Mouse (Mus musculus): Measurements from ENCODE around the gene Blnk. TPM values are rescaled to one million over a fixed set of nuclear protein-coding genes. Genes with fewer than 3 reads are reported as not detected.

Blnk gene
- total RNA-seq (2021): under 1 TPM; 0.83 to 1.00 TPM
- long read RNA-seq, experiment 1, partial matches to known transcripts: 1 of 4 reads
- long read RNA-seq, experiment 1, other reads (novel, unspliced or antisense): 0 of 4 reads
- long read RNA-seq, experiment 2, partial matches to known transcripts: 0 of 4 reads
- long read RNA-seq, experiment 2, other reads (novel, unspliced or antisense): 0 of 4 reads

GRCm38 (mm10) chr19:40994057-40994585, at the start of gene Blnk:
Blnk (minus strand) TSS chr19:40994535.
- peak; percentile 55 for DNase-seq

- no peak for DNase-seq
Observed at GRCm38 (mm10) chr19:41039110-41039509, 44.8 kb upstream of the Blnk start.

GRCm38 (mm10) chr19:41035809-41036551, 41.6 kb upstream of the Blnk start:
- DNase-seq: no peak

DNA sequence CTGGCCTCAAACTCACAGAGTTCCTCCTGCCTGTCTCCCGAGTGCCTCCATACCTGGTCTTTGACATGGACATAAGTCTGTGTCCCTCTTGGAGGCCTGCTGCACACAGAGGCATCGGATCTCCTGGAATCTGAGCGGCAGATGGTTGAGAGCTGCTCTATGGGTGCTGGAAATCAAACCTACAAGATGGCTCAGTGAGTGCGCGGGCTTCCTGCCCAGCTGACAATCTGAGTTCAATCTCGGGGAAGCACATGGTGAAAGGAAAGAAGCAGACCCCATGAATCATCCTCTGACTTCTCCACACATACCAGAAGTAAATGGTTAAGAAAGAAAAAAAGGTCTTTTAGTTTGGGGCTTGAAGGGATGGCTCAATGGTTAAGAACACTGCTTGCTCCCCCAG, 37.5 kb upstream of the Blnk start:
- DNase-seq: no peak

GRCm38 (mm10) chr19:41031009-41031408, 36.7 kb upstream of the Blnk start:
- no peak for DNase-seq

GRCm38 (mm10) chr19:41030161-41030560, 35.8 kb upstream of the Blnk start:
- no peak for DNase-seq

- DNase-seq: no peak
Observed at GRCm38 (mm10) chr19:41029219-41029618, 34.9 kb upstream of the Blnk start, which contains the start of gene Dntt. Dntt (plus strand) TSS chr19:41029275.

GRCm38 (mm10) chr19:41027601-41028000, 33.3 kb upstream of the Blnk start:
- DNase-seq: no peak

- DNase-seq: no peak
Observed at GRCm38 (mm10) chr19:41027024-41027423, 32.7 kb upstream of the Blnk start.

GRCm38 (mm10) chr19:41026551-41026950, 32.2 kb upstream of the Blnk start:
- no peak for DNase-seq

GRCm38 (mm10) chr19:41022244-41022643, 27.9 kb upstream of the Blnk start:
- DNase-seq: no peak

DNA sequence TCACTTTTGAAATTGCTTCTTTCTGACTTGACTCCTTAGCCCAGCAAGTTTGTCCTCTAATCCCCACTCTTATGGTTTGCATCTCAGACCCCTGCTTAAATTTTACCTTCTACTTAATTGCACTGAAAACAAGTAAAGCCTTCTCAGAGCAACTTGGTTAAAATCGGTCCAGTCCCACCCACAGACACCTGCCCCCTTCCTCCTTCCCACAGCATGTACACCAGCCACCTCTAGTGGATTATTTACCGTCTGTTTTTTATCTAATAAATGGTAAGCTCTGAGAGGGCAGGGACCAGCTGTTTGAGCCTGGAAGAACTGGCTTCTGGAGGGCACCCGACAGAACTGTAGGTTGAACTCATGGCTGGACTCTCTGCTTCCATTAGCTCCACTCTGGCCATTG, 26.2 kb upstream of the Blnk start:
- DNase-seq: no peak

- DNase-seq: no peak
Observed at GRCm38 (mm10) chr19:41019164-41019675, 24.9 kb upstream of the Blnk start.

DNA sequence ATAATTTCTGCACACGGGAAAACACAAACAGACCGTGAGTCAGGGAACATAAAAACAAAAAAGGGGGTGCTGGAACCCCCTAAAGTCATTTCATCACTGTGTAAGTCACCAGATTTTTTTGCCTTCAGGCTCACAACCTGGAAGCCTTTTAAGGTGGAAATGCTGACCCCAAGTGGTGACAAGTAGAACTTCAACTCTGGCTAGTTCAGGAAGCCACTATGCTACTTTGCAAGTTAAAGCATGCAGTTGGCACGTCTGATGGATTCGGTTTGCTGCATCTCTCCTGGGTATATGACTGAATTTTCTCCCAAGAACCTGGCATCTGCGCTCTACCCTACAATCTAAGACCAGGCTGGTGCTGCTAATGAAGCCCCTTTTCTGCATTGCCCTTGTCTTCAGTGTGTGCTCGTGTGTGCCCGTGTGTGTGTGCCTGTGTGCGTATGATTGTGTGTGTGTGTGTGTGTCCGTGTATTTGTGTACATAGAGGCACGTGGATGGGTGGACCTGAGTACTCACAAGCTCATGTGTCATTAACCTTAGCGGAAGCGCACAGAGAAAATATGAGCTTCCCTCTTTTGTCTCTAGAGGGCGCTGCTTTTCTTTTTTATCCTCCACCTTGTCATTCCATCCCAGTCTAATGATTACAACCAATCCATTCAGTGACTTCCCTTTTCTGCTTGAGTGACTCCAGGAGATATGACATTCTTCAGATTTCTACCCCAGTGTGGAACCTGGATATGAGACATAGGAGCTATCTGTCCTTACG, 21.8 kb upstream of the Blnk start:
- no peak for DNase-seq

GRCm38 (mm10) chr19:41014003-41014402, 19.7 kb upstream of the Blnk start:
- no peak for DNase-seq

GRCm38 (mm10) chr19:41013591-41013990, 19.3 kb upstream of the Blnk start:
- DNase-seq: no peak

GRCm38 (mm10) chr19:41011676-41012075, 17.3 kb upstream of the Blnk start:
- DNase-seq: no peak

- DNase-seq: no peak
Observed at GRCm38 (mm10) chr19:41008674-41009395, 14.5 kb upstream of the Blnk start.

GRCm38 (mm10) chr19:41007733-41008132, 13.4 kb upstream of the Blnk start:
- DNase-seq: no peak

- peak; percentile 46 for DNase-seq
Observed at GRCm38 (mm10) chr19:41007326-41007725, 13.0 kb upstream of the Blnk start.

DNA sequence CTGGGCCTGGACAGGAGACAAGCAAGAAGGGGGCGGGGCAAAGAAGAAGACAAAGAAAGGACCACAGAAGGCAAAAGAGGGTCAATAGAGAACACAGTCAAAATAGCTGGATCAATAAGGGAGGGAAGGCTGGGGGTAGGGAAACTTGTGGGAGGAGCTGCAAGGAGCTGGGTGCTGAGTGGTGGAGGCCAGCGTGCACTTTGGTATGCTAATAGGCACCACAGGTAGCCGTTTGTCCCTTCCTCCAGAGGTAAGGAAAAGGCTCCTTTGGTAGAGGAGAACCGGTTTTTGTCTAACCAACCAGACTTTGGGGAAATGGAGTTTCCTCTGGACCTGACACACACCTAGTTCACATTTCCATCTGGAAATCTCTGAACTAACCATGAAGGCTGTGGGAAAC, 12.3 kb upstream of the Blnk start:
- DNase-seq: no peak

Measured in gastrocnemius, postnatal 25 days (tissue).